Mouse (Mus musculus) testis, adult 2 months (tissue): ENCODE results near the gene Chst12.

Source experiments
- CTCF ChIP-seq: fragments of 200-500 bp; IDR thresholded peaks from 2 replicates; pipeline ENCODE4 v1.5.1; 2012; ENCODE audit warnings: low read depth, mild to moderate bottlenecking, inconsistent platforms, low read length, moderate library complexity; ENCODE audit not compliant: control insufficient read depth, insufficient read depth, insufficient replicate concordance
- POLR2A ChIP-seq: fragments of 200-500 bp; IDR thresholded peaks from 2 replicates; pipeline ENCODE4 v1.6.1; 2012; ENCODE audit warnings: low read depth, mild to moderate bottlenecking, inconsistent platforms, low read length, moderate library complexity; ENCODE audit not compliant: control insufficient read depth

DNA sequence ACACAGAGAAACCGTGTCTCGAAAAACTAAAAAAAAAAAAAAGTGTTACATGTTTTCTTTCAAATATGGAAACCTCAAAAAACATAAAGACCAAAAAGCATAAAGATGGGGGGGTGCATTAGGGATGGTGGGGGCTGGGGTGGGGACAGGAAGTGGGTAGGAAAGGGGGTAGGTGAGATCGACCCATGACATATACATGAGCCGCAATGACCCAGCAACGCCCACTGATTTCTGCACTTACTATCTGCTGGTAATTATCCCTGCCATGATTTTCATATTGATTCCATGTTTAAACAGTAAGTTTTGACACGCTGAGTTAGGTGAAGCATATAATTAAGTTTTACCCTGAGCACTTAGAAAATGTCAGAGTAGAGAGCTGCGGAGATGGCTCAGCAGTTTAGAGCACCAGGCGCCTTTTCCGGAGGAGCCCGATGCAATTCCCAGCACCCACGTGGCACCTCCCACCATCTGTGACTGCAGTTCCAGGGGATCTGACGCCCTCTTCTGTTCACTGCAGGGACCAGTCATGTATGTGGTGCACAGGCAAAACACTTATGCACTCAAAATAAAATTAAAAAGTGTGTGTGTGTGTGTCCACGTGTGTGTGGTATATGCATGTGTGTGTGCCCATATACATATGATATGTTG lies 65.0 kb downstream of the Chst12 start:
- TF ChIP-seq CTCF, result no peak
- no peak for TF ChIP-seq POLR2A
